Mouse (Mus musculus) ES-Bruce4 (cell line): ENCODE measurements around the gene Bora. TPM values are rescaled to one million over a fixed set of nuclear protein-coding genes. Genes with fewer than 3 reads are reported as not detected.

Source experiments
- H3K27ac ChIP-seq: 2 replicates; pipeline ENCODE4 v1.5.1; 2012; ENCODE audit warnings: low read length, inconsistent platforms; ENCODE audit not compliant: insufficient read depth
- H3K27me3 ChIP-seq: 2 replicates; pipeline ENCODE4 v1.6.1; 2012; ENCODE audit warnings: mild to moderate bottlenecking, low read length, inconsistent platforms; ENCODE audit not compliant: control insufficient read depth, poor library complexity, insufficient read depth, severe bottlenecking
- H3K36me3 ChIP-seq: 2 replicates; pipeline ENCODE4 v1.6.1; 2012; ENCODE audit warnings: inconsistent platforms, mild to moderate bottlenecking, low read length, moderate library complexity; ENCODE audit not compliant: control insufficient read depth, poor library complexity, insufficient read depth, severe bottlenecking
- H3K4me1 ChIP-seq: one replicate; pipeline ENCODE4 v1.8.1; 2011; ENCODE audit warnings: low read length; ENCODE audit not compliant: control insufficient read depth, insufficient read depth
- H3K4me3 ChIP-seq: 2 replicates; pipeline ENCODE4 v1.5.1; 2011; ENCODE audit warnings: low read depth, mild to moderate bottlenecking, low read length
- H3K9ac ChIP-seq: 2 replicates; pipeline ENCODE4 v1.6.1; 2012; ENCODE audit warnings: low read depth, mild to moderate bottlenecking, inconsistent platforms; ENCODE audit not compliant: poor library complexity, severe bottlenecking
- H3K9me3 ChIP-seq: replicated peaks from 2 replicates; pipeline ENCODE4 v1.6.1; 2012; ENCODE audit warnings: mild to moderate bottlenecking, low read length, inconsistent platforms; ENCODE audit not compliant: control insufficient read depth, poor library complexity, insufficient read depth, severe bottlenecking
- CTCF ChIP-seq: IDR thresholded peaks from one replicate; pipeline ENCODE4 v1.8.1; 2011; ENCODE audit warnings: low read depth, low read length
- EP300 ChIP-seq: IDR thresholded peaks from 2 replicates; pipeline ENCODE4 v1.6.1; 2011; ENCODE audit warnings: low read depth, low read length; ENCODE audit not compliant: insufficient read depth
- POLR2A ChIP-seq: IDR thresholded peaks from one replicate; pipeline ENCODE4 v1.8.1; 2011; ENCODE audit warnings: low read length; ENCODE audit not compliant: insufficient read depth
- polyA plus RNA-seq: library from polyadenylated mRNA; stranded (reverse); fragments of >200 nt; gene quantifications from 2 replicates; pipeline ENCODE4 v1.2.4, GENCODE M21; 2011; ENCODE audit warnings: low read depth; ENCODE audit not compliant: missing spikeins, insufficient read depth, insufficient read length

Bora gene
- polyA plus RNA-seq, 1 experiment = 64.8 TPM

DNA sequence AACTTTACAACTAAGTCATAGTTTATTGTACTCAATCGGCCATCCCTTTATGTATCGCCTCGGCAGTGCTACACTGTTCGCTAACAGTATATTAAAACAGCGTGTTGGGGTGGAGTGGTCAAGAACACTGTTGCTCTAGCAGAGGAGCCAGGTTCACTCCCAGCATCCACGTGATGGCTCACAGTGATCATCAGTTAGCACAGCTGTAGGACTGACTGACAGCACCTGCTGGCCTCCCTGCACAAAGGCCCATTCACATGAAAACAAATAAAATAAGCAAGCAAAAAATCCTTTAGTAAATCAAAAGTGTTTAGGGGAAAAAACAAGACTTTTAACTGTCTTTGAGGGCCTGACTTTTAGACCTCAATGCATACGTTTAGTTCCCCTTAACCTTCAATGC, 42.9 kb downstream of the Bora start:
- TF ChIP-seq CTCF = no peak
- no peak for TF ChIP-seq POLR2A
- TF ChIP-seq EP300 = no peak
- Histone ChIP-seq H3K4me3 (no peak overlapping the region), H3K36me3 (peaks cover 56% of the 10 kb centered on the region), H3K27ac (no peak overlapping the region), H3K9ac (no peak overlapping the region), H3K9me3 (no peaks in the 10 kb centered on the region), H3K4me1 (no peaks in the 10 kb centered on the region), H3K27me3 (no peaks in the 10 kb centered on the region)

DNA sequence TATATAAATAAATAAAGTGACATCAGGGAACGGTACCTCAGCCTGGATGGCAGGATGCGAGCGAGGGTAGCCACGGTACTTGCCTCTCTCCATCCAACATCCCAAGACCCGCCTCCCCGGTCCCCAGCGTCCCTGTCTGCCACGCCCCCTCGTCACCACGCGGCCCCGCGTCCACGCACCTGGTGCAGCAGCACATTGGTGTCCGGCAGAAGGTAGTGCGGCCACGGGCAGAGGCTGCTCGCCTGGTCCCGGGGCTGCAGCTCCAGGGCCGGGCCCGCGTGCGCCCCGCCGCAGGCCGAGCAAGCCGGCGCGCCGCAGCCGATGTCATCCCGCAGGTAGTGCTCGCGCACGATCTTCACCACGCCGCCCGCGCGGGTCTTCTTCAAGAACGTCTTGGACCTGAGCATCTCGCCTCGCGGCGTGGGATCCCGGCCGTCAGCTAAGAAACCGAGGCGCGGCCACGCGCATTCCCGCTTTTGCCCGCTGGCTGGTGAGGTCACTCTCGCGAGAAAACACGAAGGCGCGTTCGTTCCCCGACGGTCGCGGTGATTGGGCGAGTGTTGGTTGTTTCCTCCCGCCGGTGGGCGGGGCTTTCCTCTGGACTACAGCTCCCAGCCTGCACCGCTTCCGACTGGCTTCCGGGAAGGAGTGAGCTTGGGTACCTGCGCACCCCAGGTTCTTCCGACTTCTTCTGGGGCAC, 53.4 kb downstream of the Bora start, which contains the start of the genes Pibf1 and Dis3:
Gene Pibf1, plus strand, starts transcription at position 158 of the 700 bp plus-strand sequence.
Gene Dis3, minus strand, starts transcription at position 504 of the 700 bp plus-strand sequence.
- Histone ChIP-seq H3K27ac (no peak within 1 kb of the TSS), H3K36me3 (peaks cover 33% of the 10 kb centered on the region), H3K4me1 (no peaks in the 10 kb centered on the region)

DNA sequence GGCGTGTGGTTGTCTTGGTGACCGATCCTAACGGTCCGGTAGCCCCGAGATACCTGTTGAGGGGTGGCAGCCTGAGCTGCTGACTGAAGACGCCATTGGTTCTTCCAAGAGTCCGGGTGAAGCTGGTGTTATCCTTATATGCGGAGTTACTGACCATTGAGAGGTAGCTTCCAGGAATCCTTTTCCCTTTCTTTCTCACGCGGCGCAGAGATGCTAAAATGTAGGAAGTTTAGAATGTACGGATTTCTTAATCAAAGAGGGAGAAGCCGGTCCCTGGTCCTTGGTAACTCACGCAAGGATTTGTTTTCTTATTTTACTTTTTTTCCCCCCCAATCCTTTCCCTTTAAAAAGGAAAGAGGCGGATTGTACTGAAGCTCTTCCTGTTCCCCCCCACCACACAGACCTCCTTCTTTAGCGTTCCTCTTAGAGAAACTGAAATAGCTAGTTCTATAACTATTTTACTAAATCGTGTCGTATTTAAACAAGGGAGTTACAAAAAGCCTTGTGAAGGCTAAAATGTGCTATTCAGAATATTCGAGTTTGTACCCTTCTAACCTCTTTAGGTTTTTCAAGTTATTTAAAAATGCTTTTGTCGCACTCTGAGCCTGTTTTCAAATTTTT, 54.1 kb downstream of the Bora start:
- peak overlapping the region; percentile 88 for H3K4me3 ChIP-seq
- peaks cover 28% of the 10 kb centered on the region for H3K36me3 ChIP-seq
- H3K9me3 ChIP-seq = no peaks in the 10 kb centered on the region
- TF ChIP-seq EP300 (no peak), CTCF (no peak), POLR2A (no peak)
- no peak overlapping the region for H3K27ac ChIP-seq
- peak overlapping the region; percentile 53 for H3K9ac ChIP-seq
- H3K4me1 ChIP-seq = no peaks in the 10 kb centered on the region
- H3K27me3 ChIP-seq = no peaks in the 10 kb centered on the region

More for the DNA sequence above, 53.4 kb downstream of the Bora start, which contains the start of the genes Pibf1 and Dis3:
- H3K9ac ChIP-seq = peak within 1 kb of the TSS; percentile 53
- H3K9me3 ChIP-seq = no peaks in the 10 kb centered on the region
- no peaks in the 10 kb centered on the region for H3K27me3 ChIP-seq
- H3K4me3 ChIP-seq = peak within 1 kb of the TSS; percentile 88
- TF ChIP-seq CTCF = no peak
- TF ChIP-seq POLR2A = peak; percentile 42
- TF ChIP-seq EP300 = no peak

DNA sequence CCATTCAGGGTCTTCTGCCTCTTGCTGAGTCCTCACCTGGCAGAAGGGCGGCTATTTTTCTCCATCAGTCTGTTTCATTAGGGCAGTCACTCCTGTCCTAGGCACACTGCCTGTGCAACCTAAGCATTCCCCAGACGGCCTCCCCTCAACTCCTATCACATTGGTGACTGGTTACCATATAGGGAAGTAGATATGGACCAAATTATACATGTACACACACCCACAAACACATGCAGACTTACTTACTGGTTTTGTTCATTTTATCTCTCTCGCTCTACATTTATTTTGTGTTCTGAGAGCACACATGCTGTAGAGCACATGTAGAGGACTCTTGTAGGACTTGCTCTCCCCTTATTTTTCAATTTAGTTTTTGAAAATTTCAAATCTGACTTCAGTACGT, 57.0 kb downstream of the Bora start:
- Histone ChIP-seq H3K9ac (no peak overlapping the region), H3K9me3 (no peaks in the 10 kb centered on the region), H3K4me3 (no peak overlapping the region), H3K4me1 (no peaks in the 10 kb centered on the region), H3K36me3 (peaks cover 7% of the 10 kb centered on the region), H3K27ac (no peak overlapping the region), H3K27me3 (no peaks in the 10 kb centered on the region)
- TF ChIP-seq CTCF = no peak
- no peak for TF ChIP-seq POLR2A
- TF ChIP-seq EP300 = no peak

DNA sequence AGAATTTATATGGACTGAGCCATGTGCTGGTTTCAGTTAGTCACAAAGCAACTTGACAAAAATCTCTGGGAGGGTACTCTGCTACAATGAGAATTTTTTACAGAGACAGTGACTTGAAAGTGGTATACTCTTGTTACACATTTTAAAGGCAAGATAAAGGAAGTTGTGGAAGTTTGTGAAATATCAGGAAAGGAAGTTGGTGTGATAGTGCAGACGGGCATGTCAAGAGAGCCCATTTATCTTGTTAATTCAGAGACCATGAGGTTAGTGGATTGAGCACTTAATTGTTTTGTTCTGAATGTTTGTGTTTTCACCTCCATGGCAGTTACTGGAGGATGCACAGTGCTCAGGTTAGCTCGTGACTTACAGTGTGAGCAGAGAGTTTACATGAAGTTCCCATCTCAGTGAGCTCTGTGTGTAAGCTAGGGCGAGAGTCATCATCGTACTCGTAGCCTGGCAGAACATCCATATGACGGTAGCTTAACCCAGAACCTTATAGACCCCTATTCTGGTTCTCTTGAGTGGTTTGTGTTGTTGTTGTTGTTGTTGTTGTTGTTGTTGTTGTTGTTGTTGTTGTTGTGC, 58.6 kb downstream of the Bora start:
- Histone ChIP-seq H3K27ac (no peak overlapping the region), H3K4me3 (no peak overlapping the region), H3K27me3 (no peaks in the 10 kb centered on the region), H3K36me3 (peaks cover 8% of the 10 kb centered on the region), H3K9ac (no peak overlapping the region), H3K9me3 (no peaks in the 10 kb centered on the region), H3K4me1 (no peaks in the 10 kb centered on the region)
- TF ChIP-seq CTCF (no peak), POLR2A (no peak), EP300 (no peak)

DNA sequence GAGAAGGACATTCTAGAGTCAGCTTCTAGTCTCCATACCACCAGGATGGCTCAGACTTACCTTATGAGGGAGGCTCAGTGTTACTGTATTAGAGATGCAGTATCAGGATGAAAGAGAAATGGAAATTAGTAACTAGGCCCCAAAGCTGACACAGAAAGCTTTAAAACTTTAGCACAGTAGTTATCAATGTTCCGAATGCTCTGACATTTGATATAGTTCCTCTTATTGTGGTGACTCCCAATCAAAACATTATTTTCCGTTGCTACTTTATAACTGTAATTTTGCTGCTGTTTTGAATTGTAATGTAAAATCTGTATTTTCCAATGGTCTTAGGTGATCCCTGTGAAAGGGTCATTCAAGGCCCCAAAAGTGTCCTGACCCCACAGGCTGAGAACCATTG, 60.6 kb downstream of the Bora start:
- no peak overlapping the region for H3K9ac ChIP-seq
- H3K4me3 ChIP-seq = no peak overlapping the region
- peaks cover 13% of the 10 kb centered on the region for H3K36me3 ChIP-seq
- TF ChIP-seq POLR2A (no peak), CTCF (no peak), EP300 (no peak)
- H3K27me3 ChIP-seq = no peaks in the 10 kb centered on the region
- H3K27ac ChIP-seq = no peak overlapping the region
- H3K9me3 ChIP-seq = no peaks in the 10 kb centered on the region
- no peaks in the 10 kb centered on the region for H3K4me1 ChIP-seq
